Mouse (Mus musculus): ENCODE data around the gene Ankrd52.

DNA sequence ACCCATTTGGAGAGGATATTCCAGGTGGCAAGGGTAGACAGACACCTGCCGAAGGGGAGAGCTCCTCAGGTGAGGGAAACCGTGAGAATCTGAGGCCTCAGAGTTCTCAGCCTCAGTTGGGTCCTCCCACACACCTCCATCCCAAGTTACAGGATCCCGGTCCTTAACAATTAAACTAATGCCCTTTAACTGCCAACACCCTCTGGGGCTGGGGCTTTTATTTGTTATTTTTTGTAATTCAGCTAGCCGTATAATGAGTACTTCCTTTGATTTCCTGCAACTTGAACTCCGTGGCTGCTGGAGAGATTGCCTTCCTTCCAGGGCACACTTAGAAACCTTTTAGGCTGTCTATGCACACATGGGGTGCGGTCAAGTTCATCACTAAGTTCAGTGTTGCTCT, 67.4 kb downstream of the Ankrd52 start:
- TF ChIP-seq POLR2A (IDR thresholded peaks at IDR 0.05; ENCODE audit: insufficient read depth, low read depth, low read length) (no peak), CTCF (IDR thresholded peaks at IDR 0.05) (no peak), EP300 (IDR thresholded peaks at IDR 0.05; ENCODE audit: insufficient read depth, low read depth, low read length) (no peak)

Data from heart, adult 2 months (tissue).